Mouse (Mus musculus): ENCODE measurements around the gene Lrrc8b. TPM values are rescaled to one million over a fixed set of nuclear protein-coding genes. Genes with fewer than 3 reads are reported as not detected.

Gene Lrrc8b
- polyA plus RNA-seq, 1 experiment from 2014 or later = 9.5 TPM

DNA sequence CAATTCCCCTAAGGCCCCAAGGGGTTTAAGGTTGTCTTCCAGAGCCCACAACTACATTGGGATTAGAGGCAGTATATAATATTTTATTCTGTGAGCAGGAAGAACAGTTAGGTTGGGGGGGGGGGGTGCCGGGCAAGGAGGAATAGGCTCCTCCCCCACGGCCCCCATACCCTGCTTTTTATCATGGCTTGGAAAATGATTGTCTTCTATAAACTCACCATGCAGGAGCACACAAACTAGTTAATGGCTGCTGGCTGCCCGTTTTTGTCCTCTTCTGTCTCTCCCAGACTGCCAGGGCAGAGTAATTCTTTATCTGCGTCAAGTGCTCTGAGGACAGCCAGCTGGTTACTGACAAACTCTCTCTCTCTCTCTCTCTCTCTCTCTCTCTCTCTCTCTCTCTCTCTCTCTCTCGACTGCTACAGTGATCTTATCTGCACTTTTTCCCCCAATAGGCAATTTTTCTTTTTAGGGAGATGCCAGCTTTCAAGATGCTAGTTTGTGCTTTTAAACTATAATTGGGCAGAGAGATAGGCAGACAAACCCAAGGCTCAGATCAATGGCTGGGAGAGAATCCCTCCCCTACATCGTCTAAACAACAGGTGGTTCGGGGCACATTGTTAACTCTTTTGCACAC is 102.5 kb downstream of the Lrrc8b start:
- no peak for DNase-seq (ENCODE audit: low spot score)

DNA sequence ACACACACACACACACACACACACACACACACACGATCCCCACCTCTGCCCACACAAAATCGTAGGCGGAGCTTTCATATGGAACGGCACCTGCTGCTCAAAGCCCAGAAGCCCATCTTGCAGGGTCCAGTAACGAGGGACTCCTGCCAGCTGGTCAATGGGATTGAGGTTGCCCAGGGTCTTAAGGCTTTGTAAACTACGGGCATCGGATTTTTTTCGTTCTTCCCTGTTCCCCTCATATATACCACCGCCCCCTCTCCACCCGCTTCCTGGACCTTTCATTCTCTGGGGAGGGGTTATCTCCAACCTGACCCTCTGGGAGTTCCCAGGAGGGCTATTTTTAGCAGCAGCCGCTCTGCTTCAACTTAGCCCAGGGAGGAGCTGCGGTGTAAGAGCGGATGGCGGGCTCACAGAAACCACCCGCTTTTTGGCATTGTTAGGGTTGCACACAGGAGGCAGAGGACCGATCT is 103.1 kb downstream of the Lrrc8b start:
- DNase-seq (ENCODE audit: low spot score) = peak; percentile 78

DNA sequence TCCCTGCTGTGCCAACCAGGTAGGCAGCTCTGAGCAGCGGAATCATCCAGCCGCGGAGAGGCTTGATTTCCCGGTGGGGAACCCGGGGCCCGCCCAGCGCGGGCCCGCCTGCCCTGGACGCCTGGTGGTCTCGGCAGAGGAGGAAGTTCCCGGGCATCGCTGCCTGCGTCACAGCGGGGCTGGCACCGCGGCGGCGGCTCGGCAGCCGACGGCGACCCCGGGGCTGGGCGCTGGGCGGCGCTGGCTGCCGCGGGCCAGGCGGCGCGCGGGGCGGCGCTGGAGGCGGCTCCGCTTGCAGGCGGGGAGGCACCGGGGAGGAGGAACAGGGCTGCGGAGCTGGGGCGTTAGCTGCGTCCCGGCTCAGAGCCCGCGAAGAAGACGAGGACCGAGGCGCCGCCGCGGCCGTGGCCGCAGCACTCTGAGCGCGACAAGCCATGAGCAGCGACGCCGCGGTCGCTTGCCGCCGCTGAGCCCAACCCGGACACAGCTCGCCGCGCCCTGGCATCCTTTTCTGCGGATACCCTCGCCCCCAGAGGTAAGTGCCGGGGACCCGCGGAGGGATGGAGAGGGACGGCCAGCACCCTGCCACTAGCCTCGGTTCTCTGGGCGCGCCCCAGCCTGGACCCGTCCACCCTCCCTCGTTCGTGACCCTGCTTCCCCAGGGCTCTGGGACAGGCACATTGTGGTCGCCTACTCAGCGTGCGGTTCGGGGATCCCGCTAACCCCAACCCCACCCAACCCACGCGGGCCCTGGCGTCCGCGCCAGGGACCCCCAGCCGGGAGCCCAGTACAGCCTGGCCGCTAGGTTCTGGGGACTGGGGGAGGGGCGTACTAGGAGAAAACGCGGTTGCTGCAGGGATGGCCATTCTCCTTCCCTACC is 103.8 kb downstream of the Lrrc8b start, which contains the start of gene Lrrc8c:
TSS of gene Lrrc8c (plus strand) at position 293 of the 880 bp plus-strand sequence.
- peak; percentile 90 for DNase-seq (ENCODE audit: low spot score)

DNA sequence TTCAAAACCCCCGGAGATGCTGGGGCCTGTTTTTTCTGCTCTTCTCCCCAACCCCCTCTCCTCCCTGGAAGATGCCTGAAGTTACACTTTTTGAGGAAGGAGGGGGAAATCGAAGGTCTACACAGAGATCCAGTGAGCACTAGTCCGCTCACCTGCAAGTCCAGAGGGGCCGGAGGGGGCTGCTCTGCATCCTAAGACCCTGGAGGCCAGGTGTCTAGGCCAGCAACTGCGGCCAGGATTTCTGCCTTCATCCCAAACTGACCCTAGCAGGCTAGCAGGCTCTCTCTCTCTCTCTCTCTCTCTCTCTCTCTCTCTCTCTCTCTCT is 104.4 kb downstream of the Lrrc8b start:
- no peak for DNase-seq (ENCODE audit: low spot score)

DNA sequence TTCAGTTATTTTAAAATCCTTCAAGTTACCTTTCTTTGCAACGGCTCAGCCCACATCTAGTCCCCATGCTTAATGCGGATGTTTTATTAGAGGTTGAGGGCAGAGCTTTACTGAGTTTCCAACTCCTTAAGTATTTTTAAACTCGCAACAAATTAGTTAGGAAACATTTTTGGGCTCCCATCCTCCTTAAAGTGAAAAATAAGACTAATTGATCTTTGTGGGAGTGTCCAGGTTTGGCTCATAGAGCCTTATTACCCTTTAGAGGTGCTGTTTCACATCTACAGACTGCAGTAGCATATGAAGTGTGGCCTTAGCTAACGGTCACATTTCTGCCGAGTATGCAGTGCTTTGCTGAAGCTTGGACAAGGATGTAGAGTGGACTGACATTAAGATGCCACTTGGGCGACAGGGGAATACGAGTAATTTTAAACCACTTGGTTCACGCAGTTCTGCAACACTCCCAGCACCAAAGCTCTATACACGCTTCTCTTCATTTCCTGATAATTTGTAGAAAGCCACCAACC is 104.9 kb downstream of the Lrrc8b start:
- no peak for DNase-seq (ENCODE audit: low spot score)

DNA sequence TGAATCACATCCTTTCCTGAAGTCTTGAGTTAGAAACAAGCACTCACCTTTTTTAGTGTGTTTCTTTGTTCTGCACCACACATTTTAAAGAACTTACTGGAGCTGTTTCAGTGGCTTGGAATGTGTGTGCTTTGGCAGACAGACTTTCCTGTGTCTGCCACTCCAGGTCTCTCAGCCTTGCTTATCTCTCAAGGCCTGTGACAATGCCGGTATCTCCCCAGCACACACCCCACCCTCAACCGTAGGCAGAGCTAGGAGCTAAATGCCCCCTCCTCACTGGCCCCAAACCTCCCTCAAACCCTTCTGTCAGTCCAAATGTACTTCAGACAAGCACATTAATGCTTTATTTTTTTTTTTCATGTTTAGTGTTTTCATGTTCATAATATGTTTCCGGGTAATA is 107.9 kb downstream of the Lrrc8b start:
- no peak for DNase-seq (ENCODE audit: low spot score)

DNA sequence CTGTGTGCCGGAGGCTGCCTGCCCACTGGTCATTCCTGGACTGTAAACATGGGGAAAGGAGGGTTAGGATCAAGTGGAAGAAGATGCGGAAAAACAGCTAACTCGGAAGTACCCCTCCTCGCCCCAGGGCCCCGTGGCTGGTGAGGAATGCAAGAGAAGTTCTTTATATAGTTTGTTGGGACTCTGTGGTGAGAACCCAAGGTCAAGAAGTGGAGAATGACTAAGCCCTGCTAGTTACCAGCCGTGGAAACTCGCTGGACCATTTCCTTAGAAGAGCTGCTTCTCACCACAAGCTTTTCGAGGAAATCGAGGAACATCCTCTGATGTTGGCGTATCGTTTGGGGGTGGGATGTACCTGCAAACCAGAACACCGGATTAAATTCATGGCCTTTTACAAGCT is 109.4 kb downstream of the Lrrc8b start:
- no peak for DNase-seq (ENCODE audit: low spot score)

DNA sequence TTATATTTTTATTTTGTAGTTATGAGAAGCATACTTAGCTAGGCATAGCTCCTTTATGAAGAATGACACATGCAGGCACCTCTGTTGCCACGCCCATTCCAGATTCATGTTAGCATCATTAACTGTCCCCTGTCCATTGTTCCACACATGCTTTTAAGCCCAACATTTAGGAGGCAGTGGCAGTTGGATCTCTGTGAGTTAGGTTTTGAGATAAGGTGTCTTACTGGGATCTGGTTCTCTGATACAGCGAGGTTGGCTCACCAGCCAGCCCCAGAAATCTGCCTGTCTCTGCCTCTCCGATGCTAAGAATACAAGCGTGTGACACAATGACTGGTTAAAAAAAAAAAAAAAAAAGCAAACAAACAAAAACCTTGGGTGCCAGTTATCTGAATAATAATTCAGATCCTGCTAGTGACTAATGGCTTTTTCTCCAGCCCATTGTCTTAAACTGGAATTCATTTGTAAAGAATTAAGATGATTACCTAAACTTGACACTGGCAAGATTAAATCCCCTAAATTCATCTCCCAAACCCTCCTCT is 110.6 kb downstream of the Lrrc8b start:
- no peak for DNase-seq (ENCODE audit: low spot score)

DNA sequence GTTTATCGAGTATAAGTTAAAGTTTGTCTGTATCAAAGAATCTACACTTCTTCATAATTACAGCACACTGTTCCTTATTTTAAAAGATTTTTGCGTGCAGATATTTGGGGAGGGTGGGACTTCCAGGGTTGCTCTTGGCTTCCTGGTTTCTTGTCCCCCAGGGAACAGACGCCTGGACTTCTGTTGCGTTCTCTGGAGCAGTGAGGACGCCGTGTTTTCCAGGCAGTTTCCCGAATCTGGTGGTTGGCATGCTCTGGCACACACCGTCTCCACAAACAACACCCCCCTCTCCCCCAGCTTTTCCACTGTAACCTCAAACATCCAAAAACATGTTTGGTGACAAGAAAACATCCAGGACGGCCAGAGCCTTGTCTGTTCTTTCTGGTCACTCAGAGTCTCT is 111.2 kb downstream of the Lrrc8b start:
- DNase-seq (ENCODE audit: low spot score) = no peak

DNA sequence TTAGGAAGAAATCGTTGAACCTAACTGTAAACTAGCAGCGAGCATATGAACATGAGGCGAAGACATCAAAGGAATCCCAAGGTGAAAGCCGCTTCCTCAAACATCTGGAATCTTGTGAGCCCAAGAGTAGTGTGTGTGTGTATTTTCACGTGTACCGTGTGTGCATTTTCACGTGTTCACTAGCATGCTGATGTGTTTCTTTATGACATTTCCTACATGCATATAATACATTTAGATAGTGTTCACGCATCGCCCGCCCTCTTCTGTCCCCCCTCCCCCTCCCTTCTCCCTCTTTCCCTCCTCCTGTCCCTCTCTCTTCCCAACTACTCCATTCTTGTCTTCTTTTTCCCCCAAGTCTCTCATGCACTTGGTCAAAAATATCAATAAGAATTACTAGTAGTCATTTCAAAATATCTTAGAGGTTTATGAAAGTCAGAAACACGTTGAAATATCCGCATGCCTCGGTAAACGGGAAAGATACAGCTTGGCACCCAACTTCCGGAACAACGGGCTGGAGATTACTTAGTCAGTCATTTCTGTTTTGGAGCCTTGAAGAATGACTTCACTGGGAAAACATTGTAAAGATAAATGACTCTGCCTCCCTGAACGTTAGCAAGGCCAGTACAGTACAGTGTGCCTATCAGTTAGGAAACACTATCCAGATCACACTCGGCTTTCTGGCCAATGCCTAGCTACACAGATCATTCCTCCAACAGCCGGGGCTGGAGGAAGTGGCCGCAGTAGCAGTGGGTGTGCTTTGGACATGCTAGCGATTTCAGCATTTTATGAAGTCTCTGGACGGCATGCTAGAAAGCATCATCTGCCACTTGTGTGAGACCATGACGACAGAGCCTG is 112.1 kb downstream of the Lrrc8b start:
- no peak for DNase-seq (ENCODE audit: low spot score)

DNA sequence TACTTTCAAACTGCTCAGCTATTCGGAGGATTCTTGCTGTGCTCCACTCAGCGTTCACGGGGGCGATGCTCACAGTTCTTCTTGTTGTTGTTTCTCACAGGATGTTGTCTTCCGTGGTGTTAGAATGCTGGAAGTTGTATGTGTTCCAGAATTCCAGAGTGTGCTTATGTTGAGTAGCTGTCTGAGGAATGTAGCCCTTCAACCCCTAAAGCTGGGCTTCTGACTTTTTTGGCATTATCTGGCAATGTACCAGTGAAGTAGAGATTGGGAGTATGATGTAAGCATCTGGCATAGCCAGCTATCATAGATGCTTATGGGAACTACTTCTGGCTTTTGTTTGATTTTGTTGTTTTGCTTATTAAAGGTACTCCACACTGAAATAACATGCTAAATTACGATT is 115.0 kb downstream of the Lrrc8b start:
- no peak for DNase-seq (ENCODE audit: low spot score)

DNA sequence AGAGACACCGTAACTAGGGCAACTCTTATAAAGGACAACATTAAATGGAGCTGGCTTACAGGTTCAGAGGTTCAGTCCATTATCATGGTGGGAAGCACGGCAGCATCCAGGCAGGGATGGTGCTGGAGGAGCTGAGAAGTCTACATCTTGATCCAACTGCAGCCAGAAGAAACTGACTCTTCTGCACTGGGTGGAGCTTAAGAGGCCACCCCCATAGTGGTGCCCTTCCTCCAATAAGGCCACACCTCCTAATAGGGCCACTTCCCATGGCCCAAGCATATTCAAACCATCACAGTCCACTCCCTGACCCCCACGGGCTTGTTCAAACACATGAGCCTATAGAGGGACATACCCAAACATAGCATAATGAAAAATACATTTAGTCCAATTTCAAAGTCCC is 119.6 kb downstream of the Lrrc8b start:
- DNase-seq (ENCODE audit: low spot score) = no peak

DNA sequence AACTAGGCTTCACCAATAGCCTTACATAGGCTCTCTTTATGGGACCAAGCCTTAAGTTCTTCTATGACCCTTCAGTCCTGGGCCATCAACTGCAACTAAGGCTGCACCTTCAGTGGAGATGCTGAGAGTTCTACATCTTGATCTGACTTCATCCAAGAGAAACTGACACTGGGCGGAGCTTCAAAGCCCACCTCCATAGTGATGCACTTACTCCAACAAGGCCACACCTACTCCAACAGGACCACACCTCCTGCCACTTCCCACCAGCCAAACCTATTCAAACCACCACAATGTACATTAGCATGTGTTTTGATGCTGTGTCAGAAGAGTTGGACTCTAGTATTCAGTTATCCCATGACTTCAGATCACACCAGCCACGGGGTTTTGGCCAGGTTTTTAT is 120.6 kb downstream of the Lrrc8b start:
- no peak for DNase-seq (ENCODE audit: low spot score)

DNA sequence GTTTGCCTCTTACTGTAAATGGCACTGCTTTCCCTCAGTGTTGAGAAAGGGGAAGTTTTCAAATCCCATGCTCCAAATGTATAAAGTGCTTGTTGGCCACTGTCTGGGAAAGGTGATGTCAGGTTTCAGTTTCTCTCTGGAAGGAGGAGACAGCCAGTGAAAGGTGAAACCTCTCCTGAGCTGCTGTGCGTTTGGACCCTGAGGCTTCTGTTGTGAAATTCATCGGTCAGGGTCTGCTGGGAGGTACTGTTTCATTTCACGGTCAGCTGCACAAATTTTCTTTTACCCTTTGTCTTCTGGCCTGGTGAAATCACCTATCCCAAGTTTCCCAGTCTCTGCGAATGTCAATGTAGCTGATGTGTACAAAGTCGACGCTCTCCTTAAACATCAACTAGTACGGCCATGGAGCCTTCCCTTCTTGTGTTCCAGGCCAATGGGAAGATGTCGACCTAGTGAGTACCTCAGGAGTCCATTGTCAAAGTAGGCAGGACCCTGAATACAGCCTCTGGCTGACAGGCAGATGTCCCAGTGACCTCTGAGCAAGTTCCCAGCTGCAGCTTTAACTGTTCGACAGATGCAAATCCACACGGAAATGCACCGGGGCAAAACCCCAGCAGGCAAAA is 121.6 kb downstream of the Lrrc8b start:
- no peak for DNase-seq (ENCODE audit: low spot score)

Other genes starting within 250 kb of the Lrrc8b start
- gene Gbp10, start 176.2 kb upstream of the Lrrc8b start, polyA plus RNA-seq (2015; fragmentation: Nextera tagmentation; extraction: Ambion mirVana) = 2.6 and 3.3 TPM in 2 replicates
- gene Gm43302, start 122.1 kb upstream of the Lrrc8b start, polyA plus RNA-seq (2015; fragmentation: Nextera tagmentation; extraction: Ambion mirVana) = 0.56 TPM in 1 of 2 replicates, not detected in the other
- gene Gbp6, start 122.1 kb upstream of the Lrrc8b start, polyA plus RNA-seq (2015; fragmentation: Nextera tagmentation; extraction: Ambion mirVana) = 34.8 and 40.5 TPM in 2 replicates
- 24.5 and 26.2 TPM in 2 replicates for gene Lrrc8c, start 103.6 kb downstream of the Lrrc8b start, polyA plus RNA-seq (2015; fragmentation: Nextera tagmentation; extraction: Ambion mirVana)